Mouse (Mus musculus): ENCODE results near the gene Polr3e. TPM values are rescaled to one million over a fixed set of nuclear protein-coding genes. Genes with fewer than 3 reads are reported as not detected.

Gene Polr3e
- total and polyA plus RNA-seq, 2 experiments from 2014 or later, result 17.1 to 25.2 TPM

DNA sequence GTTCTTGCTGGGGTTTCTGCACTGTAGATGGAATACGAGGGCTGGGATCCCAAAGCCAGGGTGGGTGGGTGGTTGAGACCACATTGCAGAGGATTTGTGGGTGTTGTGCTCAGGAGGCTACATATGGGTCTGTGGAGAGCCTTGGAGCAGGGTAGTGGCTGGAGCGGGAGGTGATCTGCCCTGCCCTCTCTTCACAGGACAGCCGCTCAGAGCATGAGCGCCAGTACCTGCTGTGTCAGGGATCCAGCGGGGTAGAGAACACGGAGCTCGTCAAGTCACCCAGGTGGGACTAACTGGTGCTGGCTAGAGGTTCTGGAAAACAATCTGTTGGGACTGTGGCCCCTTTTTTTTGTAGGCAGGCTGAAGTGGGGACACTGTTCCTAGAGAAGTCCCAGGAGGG lies 15.6 kb downstream of the Polr3e start:
- 90% methylated on average over 7 of the region's 7 CpGs for WGBS
- TF ChIP-seq CTCF (IDR thresholded peaks at IDR 0.05; ENCODE audit: low read depth), result no peak

DNA sequence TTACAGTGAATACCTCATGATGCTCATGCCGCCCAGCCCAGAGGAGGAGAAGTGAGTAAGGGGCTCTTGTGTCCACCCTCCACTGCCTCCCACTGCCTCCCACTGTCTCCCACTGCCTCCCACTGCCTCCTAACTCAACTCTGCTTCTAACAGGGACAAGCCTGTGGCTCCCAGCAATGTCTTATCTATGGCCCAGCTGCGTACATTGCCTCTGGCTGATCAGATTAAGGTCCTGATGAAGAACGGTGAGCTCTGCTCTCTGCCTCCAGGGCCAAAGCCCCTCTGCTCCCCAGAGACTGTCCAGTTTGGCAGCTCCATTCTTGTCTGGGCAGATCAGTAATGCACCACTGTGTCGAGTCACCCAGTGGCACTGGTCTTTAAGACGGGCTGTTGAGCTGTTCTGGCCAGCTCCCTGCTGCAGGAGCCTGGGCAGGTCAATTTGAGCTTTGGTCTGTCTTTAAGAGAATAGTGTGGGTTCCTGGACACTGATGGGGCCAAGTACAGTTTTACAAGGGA lies 16.2 kb downstream of the Polr3e start:
- Histone ChIP-seq H3K4me2 (ENCODE audit: low read depth, low read length) (no peak overlapping the region), H3K4me1 (ENCODE audit: insufficient read depth, low read length) (no peaks in the 10 kb centered on the region), H3K36me3 (ENCODE audit: insufficient read depth, low read length) (peaks cover 71% of the 10 kb centered on the region), H3K9ac (replicated peaks; ENCODE audit: low read length) (no peak overlapping the region), H3K27me3 (ENCODE audit: insufficient read depth, low read length) (no peaks in the 10 kb centered on the region), H3K9me3 (ENCODE audit: low read length) (no peaks in the 10 kb centered on the region), H3K27ac (no peak overlapping the region), H3K4me3 (ENCODE audit: low read length) (no peak overlapping the region)
- WGBS, result 75% methylated on average over 5 of the region's 5 CpGs
- ATAC-seq, result no peak
- DNase-seq (ENCODE audit: low spot score), result no peak
- no peak for TF ChIP-seq CTCF (IDR thresholded peaks at IDR 0.05; ENCODE audit: low read depth)

More for the DNA sequence above, 15.6 kb downstream of the Polr3e start:
- no peaks in the 10 kb centered on the region for H3K27me3 ChIP-seq (ENCODE audit: insufficient read depth, low read length)
- H3K4me3 ChIP-seq (ENCODE audit: low read length), result no peak overlapping the region
- H3K4me2 ChIP-seq (ENCODE audit: low read depth, low read length), result no peak overlapping the region
- H3K9me3 ChIP-seq (ENCODE audit: low read length), result no peaks in the 10 kb centered on the region
- H3K36me3 ChIP-seq (ENCODE audit: insufficient read depth, low read length), result peaks cover 70% of the 10 kb centered on the region
- H3K4me1 ChIP-seq (ENCODE audit: insufficient read depth, low read length), result no peaks in the 10 kb centered on the region
- H3K9ac ChIP-seq (replicated peaks; ENCODE audit: low read length), result no peak overlapping the region
- ATAC-seq (no peak), DNase-seq (ENCODE audit: low spot score) (no peak)
- H3K27ac ChIP-seq, result no peak overlapping the region

DNA sequence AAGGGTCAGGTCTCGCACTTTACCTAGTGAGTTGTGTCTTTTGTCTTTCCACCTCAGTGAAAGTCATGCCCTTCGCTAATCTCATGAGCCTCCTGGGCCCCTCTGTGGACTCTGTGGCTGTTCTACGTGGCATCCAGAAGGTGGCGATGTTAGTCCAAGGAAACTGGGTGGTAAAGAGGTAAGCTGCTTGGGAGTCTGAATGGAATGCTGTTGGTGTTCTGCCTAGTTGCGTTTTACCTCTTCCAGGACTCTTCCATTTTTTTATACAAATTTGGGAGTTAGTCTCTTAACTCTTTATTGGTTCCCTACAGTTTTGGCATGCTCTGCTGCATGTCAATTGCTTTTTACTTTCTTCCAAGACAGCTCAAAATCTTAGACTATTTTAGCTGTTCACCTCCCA lies 17.2 kb downstream of the Polr3e start:
- Histone ChIP-seq H3K4me3 (ENCODE audit: low read length) (no peak overlapping the region), H3K36me3 (ENCODE audit: insufficient read depth, low read length) (peaks cover 73% of the 10 kb centered on the region), H3K9me3 (ENCODE audit: low read length) (no peaks in the 10 kb centered on the region), H3K4me2 (ENCODE audit: low read depth, low read length) (no peak overlapping the region), H3K9ac (replicated peaks; ENCODE audit: low read length) (no peak overlapping the region), H3K27ac (no peak overlapping the region), H3K4me1 (ENCODE audit: insufficient read depth, low read length) (no peaks in the 10 kb centered on the region), H3K27me3 (ENCODE audit: insufficient read depth, low read length) (no peaks in the 10 kb centered on the region)
- peak; percentile 75 for DNase-seq (ENCODE audit: low spot score)
- peak; percentile 83 for TF ChIP-seq CTCF (IDR thresholded peaks at IDR 0.05; ENCODE audit: low read depth)
- 28% methylated on average over 5 of the region's 5 CpGs for WGBS
- peak; percentile 39; the same call in 1 of the 2 replicates for ATAC-seq

DNA sequence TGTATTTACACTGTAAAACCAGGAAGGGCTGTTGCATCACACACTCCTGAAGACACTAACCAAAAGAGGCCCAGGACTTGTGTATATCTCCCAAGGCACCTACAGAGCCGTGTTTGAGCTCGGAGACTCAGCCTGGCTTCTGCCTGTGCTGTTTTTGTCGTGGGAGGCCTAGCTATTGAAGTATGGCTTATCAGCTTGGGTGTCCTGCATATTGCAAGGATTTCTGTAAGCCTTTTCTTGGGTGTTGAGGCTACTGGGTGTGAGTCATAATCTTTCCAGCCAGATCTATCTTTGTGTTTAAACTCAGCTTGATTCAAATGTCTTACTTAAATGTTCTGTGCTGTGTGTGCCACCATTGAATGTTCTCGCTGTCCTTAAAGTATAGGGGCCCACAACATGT lies 19.0 kb downstream of the Polr3e start:
- Histone ChIP-seq H3K9me3 (ENCODE audit: low read length) (no peaks in the 10 kb centered on the region), H3K27me3 (ENCODE audit: insufficient read depth, low read length) (no peaks in the 10 kb centered on the region), H3K9ac (replicated peaks; ENCODE audit: low read length) (no peak overlapping the region), H3K4me2 (ENCODE audit: low read depth, low read length) (no peak overlapping the region), H3K4me1 (ENCODE audit: insufficient read depth, low read length) (no peaks in the 10 kb centered on the region), H3K4me3 (ENCODE audit: low read length) (no peak overlapping the region), H3K36me3 (ENCODE audit: insufficient read depth, low read length) (peaks cover 70% of the 10 kb centered on the region), H3K27ac (no peak overlapping the region)
- DNase-seq (ENCODE audit: low spot score), result no peak
- no peak for TF ChIP-seq CTCF (IDR thresholded peaks at IDR 0.05; ENCODE audit: low read depth)
- WGBS, result 91% methylated on average over 4 of the region's 4 CpGs
- no peak for ATAC-seq

DNA sequence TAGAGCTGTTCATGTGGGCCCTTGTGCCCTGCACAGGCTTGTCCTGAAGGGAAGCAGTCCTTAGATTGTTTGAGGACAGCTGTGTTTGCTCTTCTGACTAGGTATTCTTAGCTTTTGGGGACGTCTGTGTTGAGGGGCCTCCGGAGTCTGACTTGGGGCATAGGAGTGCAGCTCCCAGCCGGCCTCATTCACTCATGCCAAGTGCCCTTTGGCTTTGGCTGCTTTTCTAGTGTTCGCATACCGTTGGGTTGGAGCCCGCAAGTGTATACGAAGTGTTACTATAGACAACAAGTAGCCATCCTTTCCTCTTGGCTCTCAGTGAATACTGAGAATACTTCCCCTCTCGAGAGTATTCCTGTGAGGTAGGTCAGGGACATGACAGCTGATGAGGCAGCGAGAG lies 20.7 kb downstream of the Polr3e start:
- 70% methylated on average over 9 of the region's 9 CpGs for WGBS

DNA sequence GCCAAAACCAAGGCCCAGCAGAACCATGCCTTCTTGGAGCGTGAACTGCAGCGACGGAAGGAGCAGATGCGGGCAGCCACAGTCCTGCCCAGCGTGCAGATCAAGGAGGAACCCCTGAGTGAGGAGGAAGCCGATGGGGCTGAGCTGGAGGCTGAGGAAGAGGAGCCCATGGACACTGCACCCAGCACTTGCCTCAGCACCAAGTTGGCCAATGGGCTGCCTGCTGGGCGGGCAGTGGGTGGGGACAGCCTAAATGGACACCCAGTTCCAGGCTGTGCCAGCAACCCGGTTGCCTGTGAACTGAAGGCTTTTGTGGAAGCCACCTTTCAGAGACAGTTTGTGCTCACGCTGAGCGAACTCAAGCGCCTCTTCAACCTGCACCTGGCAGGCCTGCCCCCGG lies 22.8 kb downstream of the Polr3e start:
- no peak overlapping the region for H3K9ac ChIP-seq (replicated peaks; ENCODE audit: low read length)
- H3K4me3 ChIP-seq (ENCODE audit: low read length), result no peak overlapping the region
- no peaks in the 10 kb centered on the region for H3K9me3 ChIP-seq (ENCODE audit: low read length)
- no peaks in the 10 kb centered on the region for H3K27me3 ChIP-seq (ENCODE audit: insufficient read depth, low read length)
- TF ChIP-seq CTCF (IDR thresholded peaks at IDR 0.05; ENCODE audit: low read depth), result no peak
- DNase-seq (ENCODE audit: low spot score) (no peak), ATAC-seq (no peak)
- H3K4me1 ChIP-seq (ENCODE audit: insufficient read depth, low read length), result no peaks in the 10 kb centered on the region
- no peak overlapping the region for H3K4me2 ChIP-seq (ENCODE audit: low read depth, low read length)
- peaks cover 73% of the 10 kb centered on the region for H3K36me3 ChIP-seq (ENCODE audit: insufficient read depth, low read length)
- 80% methylated on average over 12 of the region's 12 CpGs for WGBS
- H3K27ac ChIP-seq, result no peak overlapping the region

More for the DNA sequence above, 20.7 kb downstream of the Polr3e start:
- no peaks in the 10 kb centered on the region for H3K9me3 ChIP-seq (ENCODE audit: low read length)
- H3K4me3 ChIP-seq (ENCODE audit: low read length), result no peak overlapping the region
- no peak for TF ChIP-seq CTCF (IDR thresholded peaks at IDR 0.05; ENCODE audit: low read depth)
- no peak overlapping the region for H3K9ac ChIP-seq (replicated peaks; ENCODE audit: low read length)
- no peaks in the 10 kb centered on the region for H3K27me3 ChIP-seq (ENCODE audit: insufficient read depth, low read length)
- peaks cover 74% of the 10 kb centered on the region for H3K36me3 ChIP-seq (ENCODE audit: insufficient read depth, low read length)
- DNase-seq (ENCODE audit: low spot score) (no peak), ATAC-seq (no peak)
- H3K27ac ChIP-seq, result no peak overlapping the region
- no peak overlapping the region for H3K4me2 ChIP-seq (ENCODE audit: low read depth, low read length)
- H3K4me1 ChIP-seq (ENCODE audit: insufficient read depth, low read length), result no peaks in the 10 kb centered on the region

DNA sequence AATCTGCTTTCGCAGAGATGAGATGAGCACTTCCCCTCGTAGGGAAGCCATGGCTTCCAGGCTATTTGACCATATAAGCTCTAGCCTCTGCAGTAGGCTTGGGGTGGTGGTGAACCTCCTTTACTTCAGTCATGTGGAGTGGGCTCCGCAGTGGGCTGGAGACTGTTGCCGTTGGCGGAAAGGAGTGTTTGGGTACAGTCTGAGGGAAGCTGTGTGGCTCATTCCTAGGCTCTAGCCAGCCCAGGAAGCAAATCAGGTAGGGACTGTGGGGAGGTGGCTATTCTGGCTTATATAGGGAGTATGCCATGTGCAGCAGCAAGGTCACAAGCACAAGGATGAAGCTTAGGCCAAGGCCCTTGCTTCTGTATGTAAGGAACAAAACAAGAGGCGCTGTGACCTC lies 23.7 kb downstream of the Polr3e start:
- WGBS, result 96% methylated on average over 6 of the region's 6 CpGs
- Histone ChIP-seq H3K27me3 (ENCODE audit: insufficient read depth, low read length) (no peaks in the 10 kb centered on the region), H3K4me1 (ENCODE audit: insufficient read depth, low read length) (no peaks in the 10 kb centered on the region), H3K36me3 (ENCODE audit: insufficient read depth, low read length) (peaks cover 69% of the 10 kb centered on the region), H3K9ac (replicated peaks; ENCODE audit: low read length) (no peak overlapping the region), H3K27ac (no peak overlapping the region), H3K4me2 (ENCODE audit: low read depth, low read length) (no peak overlapping the region), H3K9me3 (ENCODE audit: low read length) (no peaks in the 10 kb centered on the region), H3K4me3 (ENCODE audit: low read length) (no peak overlapping the region)
- no peak for DNase-seq (ENCODE audit: low spot score)
- ATAC-seq, result no peak
- no peak for TF ChIP-seq CTCF (IDR thresholded peaks at IDR 0.05; ENCODE audit: low read depth)
